14 mouse cellular contexts compared by ENCODE assay signal in the genomic region with DNA sequence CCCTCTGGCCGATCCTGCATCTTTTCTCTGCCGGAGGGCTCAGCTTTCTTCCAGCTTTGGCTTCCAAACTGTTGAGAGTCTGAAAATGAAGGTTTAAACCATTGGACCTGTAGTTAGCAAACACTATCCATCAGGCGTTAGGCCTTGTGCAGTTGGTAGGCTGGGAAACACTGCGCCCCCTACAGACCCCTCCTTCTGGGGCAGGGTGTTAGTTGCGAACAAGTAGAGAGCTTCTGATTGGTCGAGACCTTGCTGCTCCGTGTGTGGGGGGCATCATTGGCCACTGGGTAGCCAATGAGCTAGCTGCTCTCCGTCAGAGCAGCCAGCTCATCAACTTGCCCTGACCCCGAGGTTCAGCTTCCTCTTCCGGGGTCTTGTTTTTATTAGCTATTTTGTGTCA. TPM values are rescaled to one million over a fixed set of nuclear protein-coding genes. Genes with fewer than 3 reads are reported as not detected.
DNase-seq lines count a peak whose midpoint lies in the region; ATAC-seq and TF ChIP-seq lines count a peak whose summit lies in the region.
"Had no signal": no experiment of that assay in that cellular context is flagged by ENCODE, and none has a peak within 500 bp of the region (broad histone marks: within the 10 kb centered on the region; RNA-seq: fewer than 3 reads in every experiment).

No protein-coding gene starts in this region.

- peaks cover 3% of the 10 kb centered on the region; the same call in 1 of the 2 replicates for H3K27me3 ChIP-seq in kidney, embryonic 15.5 days
- no peaks in the 10 kb centered on the region for H3K27me3 ChIP-seq in stomach, postnatal 0 days (ENCODE audit: control insufficient read depth, insufficient read depth, low read length)

- ATAC-seq in kidney, embryonic 15.5 days (replicated peaks; ENCODE audit: low FRiP score): no peak
- ATAC-seq in stomach, postnatal 0 days (ENCODE audit: low FRiP score, low TSS enrichment): no peak
- ATAC-seq: forebrain, embryonic 13.5 days had no signal

- H3K9ac ChIP-seq in kidney, embryonic 15.5 days: no peak overlapping the region
- no peak overlapping the region for H3K9ac ChIP-seq in stomach, postnatal 0 days (ENCODE audit: low read length)
- H3K9ac ChIP-seq: forebrain, embryonic 13.5 days; hindbrain, embryonic 14.5 days had no signal

- no peak overlapping the region for H3K4me3 ChIP-seq in kidney, embryonic 15.5 days (replicated peaks)
- no peak overlapping the region for H3K4me3 ChIP-seq in stomach, postnatal 0 days (ENCODE audit: low read depth, low read length)
- H3K4me3 ChIP-seq: forebrain, embryonic 13.5 days; myocyte had no signal

- peaks cover 79% of the 10 kb centered on the region for H3K4me1 ChIP-seq in kidney, embryonic 15.5 days
- no peaks in the 10 kb centered on the region for H3K4me1 ChIP-seq in stomach, postnatal 0 days (replicated peaks; ENCODE audit: control insufficient read depth, insufficient read depth)

- no peaks in the 10 kb centered on the region for H3K36me3 ChIP-seq in kidney, embryonic 15.5 days
- H3K36me3 ChIP-seq in stomach, postnatal 0 days (ENCODE audit: control insufficient read depth, insufficient read depth, low read length): no peaks in the 10 kb centered on the region

- peak; percentile 15; the same call in 1 of the 2 replicates for TF ChIP-seq CTCF in stomach, postnatal 0 days (IDR thresholded peaks at IDR 0.05; ENCODE audit: low read depth)

- WGBS in kidney, embryonic 15.5 days: 59% methylated on average over 10 of the region's 10 CpGs
- 67% methylated on average over 10 of the region's 10 CpGs for WGBS in stomach, postnatal 0 days

- peak overlapping the region; percentile 31; the same call in 1 of the 2 replicates for H3K4me2 ChIP-seq in kidney, embryonic 15.5 days
- H3K4me2 ChIP-seq in stomach, postnatal 0 days (replicated peaks; ENCODE audit: low read depth): no peak overlapping the region
- H3K4me2 ChIP-seq: forebrain, embryonic 13.5 days; hindbrain, embryonic 14.5 days had no signal

- H3K27ac ChIP-seq in kidney, embryonic 15.5 days: peak overlapping the region; percentile 83
- H3K27ac ChIP-seq in stomach, postnatal 0 days (replicated peaks): no peak overlapping the region
- H3K27ac ChIP-seq: forebrain, embryonic 13.5 days; hindbrain, embryonic 14.5 days had no signal

- TF ChIP-seq EP300 in stomach, postnatal 0 days (optimal IDR thresholded peaks at IDR 0.05): no peak

- H3K9me3 ChIP-seq in kidney, embryonic 15.5 days (replicated peaks): no peaks in the 10 kb centered on the region
- H3K9me3 ChIP-seq in stomach, postnatal 0 days (ENCODE audit: control insufficient read depth, low read length): no peaks in the 10 kb centered on the region
- H3K9me3 ChIP-seq: forebrain, embryonic 13.5 days had no signal

- DNase-seq in retina, postnatal 1 day: peak; percentile 35
- no peak for DNase-seq in retina, embryonic 14.5 days (ENCODE audit: low spot score)
- peak; percentile 72 for DNase-seq in embryo, embryonic 10.5 days (ENCODE audit: low spot score)
- DNase-seq in stomach, postnatal 0 days (ENCODE audit: low spot score): no peak
- DNase-seq in left cerebral cortex, adult 11 months (ENCODE audit: low spot score): no peak
- no peak for DNase-seq in ovary, postnatal 14 days (ENCODE audit: low spot score)
- DNase-seq in frontal cortex, postnatal 10 days (ENCODE audit: low spot score in 2 of 2): no peak
- DNase-seq: cerebellum, postnatal 10 days; layer of hippocampus, postnatal 36 days; thymus, postnatal 36 days had no signal

RNA-seq across cellular contexts. Expression of a gene that starts 46.4 kb away (rescaled TPM):
- 6.7 and 6.9 TPM in 2 replicates for polyA plus RNA-seq in kidney, embryonic 15.5 days (2015; fragmentation: Nextera tagmentation; extraction: Ambion mirVana)
- 2.8 and 2.9 TPM in 2 replicates for polyA plus RNA-seq in stomach, postnatal 0 days (2015; fragmentation: Nextera tagmentation; extraction: Ambion mirVana)

RNA-seq across cellular contexts. Expression of a gene that starts 58.2 kb away (rescaled TPM):
- 40.8 and 42.3 TPM in 2 replicates for polyA plus RNA-seq in kidney, embryonic 15.5 days (2015; fragmentation: Nextera tagmentation; extraction: Ambion mirVana)
- 0.40 and 0.41 TPM in 2 replicates for polyA plus RNA-seq in stomach, postnatal 0 days (2015; fragmentation: Nextera tagmentation; extraction: Ambion mirVana)

Comparison
In these comparisons a context has a peak if more than half of its experiments do, and no peak if none do; other contexts are left out.
1. DNase-seq: peak in retina, postnatal 1 day (single experiment) and embryo, embryonic 10.5 days (single experiment); none in retina, embryonic 14.5 days (single experiment), stomach, postnatal 0 days (single experiment), left cerebral cortex, adult 11 months (single experiment), ovary, postnatal 14 days (single experiment) and frontal cortex, postnatal 10 days (0 of 2).
2. RNA of a gene that starts 58.2 kb away (polyA plus RNA-seq): 40.8 to 42.3 TPM in kidney, embryonic 15.5 days; 0.40 to 0.41 TPM in stomach, postnatal 0 days; every median in the first group is over 10 times any median in the second.